Mouse (Mus musculus) heart, postnatal 36 days (tissue): ENCODE results near the gene Snrnp70. TPM values are rescaled to one million over a fixed set of nuclear protein-coding genes. Genes with fewer than 3 reads are reported as not detected.

ENCODE experiments used
- DNase-seq, 2 experiments: peaks; one replicate each; pipeline ENCODE4 v3.0.0; 2021 to 2022
- intact Hi-C: fragments of 180-260 bp; cut with DNase I; formaldehyde crosslinking; loops from one replicate; pipeline ENCODE4 v1.15.1; 2025
- total RNA-seq, 2 experiments: library from RNA; stranded (reverse); gene quantifications; 2 replicates each; pipeline ENCODE4 v1.2.3; 2021

Snrnp70 gene
- total RNA-seq, 2 experiments from 2014 or later: 92.8 to 95.9 TPM

DNA sequence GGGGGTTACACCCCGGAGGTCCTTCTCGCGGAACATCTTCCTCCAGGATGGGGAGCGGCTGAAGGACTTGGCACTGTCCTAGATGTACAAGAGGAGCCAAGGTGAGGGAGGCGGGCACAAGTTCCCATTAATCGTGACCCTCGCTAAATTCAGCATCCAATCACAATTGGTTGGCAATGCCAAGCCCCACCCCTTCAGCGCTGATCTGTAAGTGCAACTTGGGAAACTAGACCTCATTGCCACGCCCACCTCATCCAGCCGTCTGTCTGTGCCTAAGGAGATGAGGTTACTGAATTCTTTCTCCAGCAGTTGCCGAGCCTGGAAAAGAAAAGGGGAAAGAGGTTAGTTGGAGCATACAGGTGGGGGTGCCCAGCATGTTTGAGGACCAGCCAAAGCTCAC, 54.9 kb downstream of the Snrnp70 start:
- intact Hi-C loops: loop anchor here (2.0 kb wide), 1 partner anchor 32 kb away; no protein-coding TSS in a partner anchor
- peak; percentile 34 to 35 for DNase-seq

DNA sequence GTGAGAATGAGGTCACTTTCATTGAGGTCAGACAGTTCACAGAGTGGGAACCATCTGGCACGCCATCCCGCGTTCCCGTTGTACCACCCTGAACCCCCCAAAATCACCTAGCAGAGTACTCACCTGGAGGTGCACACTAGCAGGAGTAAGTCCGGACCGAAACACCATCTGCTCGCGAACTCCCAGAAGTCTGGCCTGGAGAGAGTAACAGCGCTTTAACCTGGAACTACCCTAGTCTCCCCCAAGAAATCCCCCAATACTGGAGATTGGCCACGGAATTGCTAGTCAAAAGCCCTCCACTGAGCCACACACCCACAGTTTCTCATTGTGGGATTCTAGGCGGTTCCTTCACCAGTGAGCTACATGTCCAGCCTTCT, 55.5 kb downstream of the Snrnp70 start:
- peak in 1 of 2 experiments; percentile 10 for DNase-seq
- intact Hi-C loops: loop anchor here (2.0 kb wide), 1 partner anchor 31 kb away; no protein-coding TSS in a partner anchor

DNA sequence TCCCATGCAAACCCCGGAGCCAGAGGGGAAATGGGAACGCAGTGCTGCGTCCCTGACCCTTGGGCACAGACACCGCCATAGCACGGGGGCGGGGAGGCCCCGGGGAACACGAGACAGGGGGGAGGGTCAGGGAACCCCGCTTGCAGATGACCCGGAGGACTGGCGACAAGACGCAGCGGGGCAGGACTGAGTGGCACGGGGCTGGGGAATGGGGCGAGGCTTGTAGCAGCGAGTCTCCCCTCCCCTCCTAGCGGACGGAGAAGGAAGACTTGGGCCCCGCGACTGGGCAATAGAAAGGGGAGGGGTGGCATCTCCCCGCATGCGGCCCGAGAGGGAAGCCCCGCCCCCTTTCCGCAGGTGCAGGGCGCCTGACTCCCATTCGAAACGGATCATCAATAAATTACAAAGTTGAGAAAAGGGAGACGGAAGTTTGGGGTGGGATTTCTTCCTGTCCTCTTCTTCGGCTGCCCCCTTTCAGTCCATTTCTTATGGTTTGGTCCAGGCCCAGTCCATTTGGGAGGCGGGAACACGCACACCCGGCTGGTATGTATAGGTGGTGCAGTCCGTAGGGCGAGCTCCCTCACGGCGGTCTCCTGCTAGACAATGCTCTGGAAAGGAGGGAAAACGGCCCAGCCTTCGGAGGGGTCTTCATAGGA, 56.0 kb downstream of the Snrnp70 start:
- DNase-seq: peak; percentile 61 to 73
- intact Hi-C loops: loop anchor here (2.0 kb wide), 1 partner anchor 31 kb away; no protein-coding TSS in a partner anchor

DNA sequence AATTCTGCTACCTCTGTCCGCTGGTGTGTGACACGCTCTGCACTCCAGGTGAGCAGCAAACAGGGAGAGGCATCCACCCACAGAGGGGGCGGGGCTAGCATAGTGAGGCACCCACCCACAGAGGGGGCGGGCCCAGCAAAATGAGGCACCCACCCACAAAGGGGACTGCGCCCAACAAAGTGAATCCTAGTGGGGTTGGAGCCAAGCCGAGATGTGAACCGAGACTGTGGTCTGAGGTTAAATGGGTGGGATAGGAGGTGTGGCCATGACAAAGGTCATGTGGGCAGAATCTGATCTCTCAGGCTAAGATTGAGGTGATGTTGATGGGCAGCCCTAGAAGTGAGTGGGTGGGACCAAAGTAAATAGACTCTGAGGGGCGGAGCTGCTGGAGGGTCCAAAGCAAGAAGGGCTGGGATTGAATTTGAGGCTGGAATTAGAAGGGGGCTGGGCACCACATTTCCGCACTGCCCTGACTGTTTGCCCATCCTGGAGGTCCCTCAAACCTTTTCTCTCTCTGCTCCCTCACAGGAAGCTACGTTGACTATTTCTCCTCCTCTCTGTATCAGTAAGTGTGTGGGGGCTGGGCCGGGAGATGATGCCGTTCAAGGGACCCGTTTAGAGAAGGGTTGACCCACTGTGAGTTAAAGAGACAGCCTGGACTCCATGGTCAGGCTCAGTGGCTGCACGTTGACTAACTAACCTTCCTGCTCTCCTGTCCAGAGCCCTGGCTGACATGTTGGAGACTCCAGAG, 57.2 kb downstream of the Snrnp70 start:
- intact Hi-C loops: no loop called here
- DNase-seq: no peak

DNA sequence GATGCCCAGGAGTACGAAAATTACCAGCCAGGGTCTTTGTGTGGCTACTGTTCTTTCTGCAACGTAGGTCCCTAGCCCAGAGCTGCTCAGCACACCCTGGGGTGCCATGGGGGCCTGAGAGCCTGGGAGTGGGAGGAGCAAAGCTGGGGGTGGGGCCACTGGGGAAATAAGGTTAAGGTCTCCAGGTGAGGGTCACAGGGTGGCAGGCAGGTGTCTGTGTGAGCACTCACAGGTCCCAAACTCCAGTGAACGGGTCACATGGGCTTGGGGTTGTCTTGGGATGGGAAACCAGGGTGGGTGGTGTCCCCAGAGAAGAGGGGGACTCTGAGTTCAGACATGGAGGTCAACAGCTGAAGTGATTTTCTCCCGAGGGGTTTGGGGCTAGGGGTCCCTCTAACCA, 58.1 kb downstream of the Snrnp70 start:
- no peak for DNase-seq
- intact Hi-C loops: no loop called here

DNA sequence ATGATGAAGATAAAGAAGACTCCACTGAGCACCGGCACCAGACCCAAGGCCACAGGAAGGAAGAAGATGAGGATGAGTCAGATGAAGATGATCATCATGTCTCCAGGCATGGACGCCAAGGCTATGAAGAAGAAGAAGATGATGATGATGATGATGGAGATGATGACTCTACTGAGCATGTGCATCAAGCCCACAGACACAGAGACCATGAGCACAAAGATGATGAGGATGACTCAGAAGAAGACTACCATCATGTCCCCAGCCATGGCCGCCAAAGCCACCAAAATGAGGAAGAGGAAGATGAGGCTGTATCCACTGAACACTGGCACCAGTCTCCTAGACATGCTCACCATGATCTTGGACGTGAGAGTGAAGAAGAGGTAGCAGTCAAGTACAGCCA, 59.2 kb downstream of the Snrnp70 start:
- no peak for DNase-seq
- intact Hi-C loops: no loop called here

DNA sequence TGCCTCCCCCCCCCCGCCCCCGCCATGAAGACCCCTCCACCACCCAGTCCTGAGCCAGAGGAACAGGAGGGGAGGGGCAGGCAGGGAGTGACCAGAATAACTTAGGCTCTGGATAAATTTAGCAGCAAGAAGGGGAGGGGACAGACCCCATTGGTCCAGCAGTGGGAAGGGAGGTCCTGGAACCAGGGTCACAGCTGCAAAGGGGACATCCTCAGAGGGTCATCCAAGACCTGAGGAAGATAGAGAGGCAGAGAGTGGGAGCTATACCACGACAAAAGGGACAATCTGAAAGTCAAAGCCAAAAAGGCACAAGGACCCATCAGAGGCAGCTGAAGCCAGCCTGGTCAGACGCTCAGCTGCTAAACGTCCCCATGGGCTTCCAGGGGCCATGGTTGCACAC, 60.5 kb downstream of the Snrnp70 start, which contains the start of gene Hrc:
Gene Hrc, plus strand, starts transcription at position 235 of the 400 bp plus-strand sequence.
- DNase-seq: peak in 1 of 2 experiments; percentile 52
- intact Hi-C loops: no loop called here

DNA sequence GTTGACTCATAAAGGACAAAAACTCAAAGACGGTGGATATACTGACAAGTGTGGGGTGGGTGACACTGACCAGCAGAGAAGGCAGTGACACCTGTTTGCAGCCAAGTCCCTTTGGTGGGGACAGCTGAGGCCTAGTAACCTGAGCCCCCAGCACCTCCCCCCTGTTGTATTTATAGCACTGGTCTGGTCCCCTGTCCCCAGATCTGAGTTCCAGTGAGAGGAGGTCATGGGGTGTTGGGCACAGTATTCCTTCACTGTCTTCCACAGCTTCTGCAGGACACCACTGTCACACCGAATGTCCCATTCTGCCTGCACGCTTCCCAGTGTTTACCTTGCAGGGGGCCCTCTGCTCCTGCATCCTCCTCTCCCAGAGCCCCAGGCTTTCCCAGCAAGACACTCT, 60.9 kb downstream of the Snrnp70 start:
- DNase-seq: no peak
- intact Hi-C loops: no loop called here

DNA sequence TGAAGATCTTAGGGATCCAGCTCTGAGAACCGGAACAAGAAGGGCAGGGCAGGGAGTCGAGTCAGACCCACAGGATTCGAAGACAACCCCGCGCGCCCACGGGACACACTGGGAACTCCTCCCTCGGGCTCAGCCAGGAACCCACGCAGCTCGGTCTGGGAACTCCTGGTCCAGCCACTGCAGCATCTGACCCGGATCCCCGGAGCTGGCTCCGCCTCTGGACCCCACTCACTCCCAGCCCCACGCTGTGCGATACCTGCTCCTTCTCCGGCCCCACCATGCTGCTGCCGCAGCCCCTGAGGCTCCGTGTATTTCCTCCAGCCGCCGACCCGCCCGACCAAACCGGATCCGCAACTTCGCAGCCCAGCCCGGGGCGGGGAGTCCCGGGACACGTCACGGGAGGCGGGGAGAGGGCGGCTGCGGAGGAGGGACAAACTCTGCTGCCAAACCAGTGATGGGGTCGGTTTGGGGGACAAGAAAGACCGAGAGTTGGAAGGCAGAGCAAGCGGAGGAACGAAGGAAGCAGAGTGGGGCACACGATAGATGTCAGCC, 62.0 kb downstream of the Snrnp70 start, which contains the start of gene Trpm4:
Gene Trpm4, minus strand, starts transcription at position 350 of the 552 bp plus-strand sequence.
- intact Hi-C loops: loop anchor here (2.0 kb wide), 1 partner anchor 35 kb away; no protein-coding TSS in a partner anchor
- peak; percentile 91 to 92 for DNase-seq

DNA sequence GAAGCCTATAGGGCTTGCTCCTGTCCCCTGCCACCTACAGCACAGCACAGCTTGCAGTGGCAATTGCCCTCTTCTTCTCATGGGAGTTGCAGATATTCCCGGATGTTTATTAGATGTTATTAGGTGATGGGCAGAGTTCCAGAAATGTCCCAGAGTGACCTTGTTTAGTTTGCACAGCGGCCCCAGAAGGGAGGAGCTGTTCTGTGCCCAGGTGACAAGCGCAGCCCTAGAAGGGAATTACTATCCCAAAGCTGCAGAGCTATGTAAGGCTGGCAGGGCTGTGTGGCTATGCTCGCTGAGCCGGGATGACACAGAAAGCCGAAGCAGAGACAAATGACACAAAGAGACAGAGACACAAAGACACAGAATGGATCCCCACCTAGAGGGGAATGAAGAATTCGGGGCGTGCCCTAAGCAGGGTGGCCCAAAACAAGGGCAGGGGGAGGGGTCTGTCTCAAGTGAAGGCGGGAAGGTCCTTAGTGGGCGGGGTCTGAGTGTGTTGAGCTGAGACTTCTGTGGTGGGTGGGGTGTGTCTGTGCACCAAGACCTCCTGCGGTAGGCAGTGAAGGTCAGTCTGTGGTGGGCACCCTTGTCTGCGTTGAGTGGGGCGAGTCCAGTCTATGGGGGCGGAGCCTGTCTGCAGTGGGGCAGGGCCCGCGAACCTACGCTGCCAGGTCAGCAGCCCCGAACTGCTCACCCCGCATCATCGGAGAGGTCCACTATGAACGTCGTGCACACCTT, 62.7 kb downstream of the Snrnp70 start:
- DNase-seq: peak in 1 of 2 experiments; percentile 51
- intact Hi-C loops: loop anchor here (2.0 kb wide), 1 partner anchor 36 kb away; no protein-coding TSS in a partner anchor

DNA sequence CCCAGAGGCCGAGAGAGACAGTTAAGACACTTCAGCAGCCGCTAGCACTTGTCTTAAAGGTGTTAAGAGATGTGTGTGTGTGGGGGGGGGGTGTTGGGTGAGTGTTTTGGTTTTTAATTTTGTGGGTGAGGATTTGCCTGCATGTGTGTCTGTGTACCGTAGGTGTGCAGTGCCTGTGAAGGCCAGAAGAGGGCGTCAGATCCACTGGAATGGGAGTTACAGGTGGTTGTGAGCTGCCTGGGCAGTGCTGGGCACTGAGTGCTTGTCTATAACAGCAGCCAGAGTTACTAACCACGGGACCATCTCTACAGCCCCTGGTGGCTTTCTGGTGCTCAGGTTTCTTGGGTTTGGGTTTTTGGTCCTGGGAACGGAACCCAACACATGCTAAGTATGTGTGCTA, 64.0 kb downstream of the Snrnp70 start:
- no peak for DNase-seq
- intact Hi-C loops: no loop called here

DNA sequence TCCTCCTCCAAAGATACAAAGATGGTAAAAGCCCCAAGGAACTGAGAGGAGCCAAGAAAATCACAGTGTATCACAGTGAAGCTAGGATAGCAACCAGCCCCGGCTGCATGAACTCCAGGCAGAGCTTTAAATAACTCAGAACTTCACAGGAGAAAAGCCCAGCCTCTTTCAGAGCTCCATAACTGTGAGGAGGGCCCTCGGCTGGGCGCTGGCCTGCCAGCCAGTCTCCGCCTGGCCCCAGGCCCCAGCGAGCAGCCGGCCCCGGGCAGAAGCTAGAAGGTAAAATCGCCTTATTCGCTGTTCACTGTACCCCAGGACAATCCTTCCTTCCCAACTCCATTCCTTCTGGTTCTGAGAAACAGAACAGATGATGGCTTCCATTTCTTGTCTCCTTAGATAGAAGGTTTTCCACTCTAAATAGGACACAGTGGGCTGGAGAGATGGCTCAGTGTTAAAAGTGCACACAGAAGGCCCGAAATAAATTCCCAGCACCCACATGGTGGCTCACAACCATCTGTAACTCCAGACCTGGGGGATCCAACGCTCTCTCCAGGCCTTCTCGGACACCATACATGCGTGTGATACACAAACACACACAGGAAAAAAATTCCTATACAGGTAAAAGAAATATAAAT, 66.6 kb downstream of the Snrnp70 start:
- DNase-seq: no peak
- intact Hi-C loops: no loop called here

Other genes starting within 250 kb of the Snrnp70 start
- 10 to 100 TPM; 41.8 to 43.1 TPM for gene Pih1d1, start 241.4 kb downstream of the Snrnp70 start, total RNA-seq
- 10 to 100 TPM; 20.6 to 22.8 TPM for gene Aldh16a1, start 241.2 kb downstream of the Snrnp70 start, total RNA-seq
- 10 to 100 TPM; 19.7 to 21.0 TPM for gene Slc17a7, start 231.8 kb downstream of the Snrnp70 start, total RNA-seq
- gene Gfy, start 216.2 kb downstream of the Snrnp70 start, total RNA-seq: not detected
- gene Pth2, start 214.7 kb downstream of the Snrnp70 start, total RNA-seq: not detected
- gene Ccdc155, start 190.8 kb downstream of the Snrnp70 start, total RNA-seq: not detected
- gene Dkkl1, start 183.6 kb downstream of the Snrnp70 start, total RNA-seq: not detected
- gene Tead2, start 180.0 kb downstream of the Snrnp70 start, total RNA-seq: 10 to 100 TPM; 10.3 to 11.4 TPM
- 1 to 10 TPM; 2.8 to 4.4 TPM for gene Cd37, start 156.6 kb downstream of the Snrnp70 start, total RNA-seq
- gene Slc6a16, start 154.7 kb downstream of the Snrnp70 start, total RNA-seq: not detected
- gene Slc6a21, start 118.2 kb downstream of the Snrnp70 start, total RNA-seq: not detected
- 10 to 100 TPM; 24.6 to 27.4 TPM for gene Trpm4, start 62.0 kb downstream of the Snrnp70 start, total RNA-seq
- 100 to 1,000 TPM; 842 to 873 TPM for gene Hrc, start 60.5 kb downstream of the Snrnp70 start, total RNA-seq
- not detected for gene Ppfia3, start 28.7 kb downstream of the Snrnp70 start, total RNA-seq
- gene Lin7b, start 25.2 kb downstream of the Snrnp70 start, total RNA-seq: 1 to 10 TPM; 1.3 to 1.7 TPM
- 1 to 10 TPM; 4.5 to 5.8 TPM for gene Kcna7, start 9.9 kb upstream of the Snrnp70 start, total RNA-seq
- gene Ntf5, start 18.0 kb upstream of the Snrnp70 start, total RNA-seq: under 1 TPM in 1 of 2 experiments, not detected in 1; 0.30 TPM
- not detected for gene Lhb, start 25.1 kb upstream of the Snrnp70 start, total RNA-seq
- gene Gys1, start 39.1 kb upstream of the Snrnp70 start, total RNA-seq: 100 to 1,000 TPM in 1 of 2 experiments, 10 to 100 TPM in 1; 96.0 to 102 TPM
- 10 to 100 TPM; 22.5 to 23.7 TPM for gene Ruvbl2, start 42.4 kb upstream of the Snrnp70 start, total RNA-seq
- gene Ftl1, start 64.1 kb upstream of the Snrnp70 start, total RNA-seq: 100 to 1,000 TPM; 246 to 262 TPM
- gene Bax, start 71.2 kb upstream of the Snrnp70 start, total RNA-seq: 10 to 100 TPM; 26.9 to 28.5 TPM
- under 1 TPM in 1 of 2 experiments, not detected in 1; 0.16 TPM for gene Tulp2, start 86.1 kb upstream of the Snrnp70 start, total RNA-seq
- gene Gm45808, start 91.1 kb upstream of the Snrnp70 start, total RNA-seq: 1 to 10 TPM; 5.4 to 5.8 TPM
- gene Dhdh, start 93.1 kb upstream of the Snrnp70 start, total RNA-seq: 1 to 10 TPM; 7.6 to 7.7 TPM
- gene Nucb1, start 114.7 kb upstream of the Snrnp70 start, total RNA-seq: 100 to 1,000 TPM; 140 to 148 TPM
- 10 to 100 TPM; 32.0 to 32.9 TPM for gene Ppp1r15a, start 130.5 kb upstream of the Snrnp70 start, total RNA-seq
- 1 to 10 TPM; 2.7 to 3.2 TPM for gene Plekha4, start 130.6 kb upstream of the Snrnp70 start, total RNA-seq
- under 1 TPM; 0.41 to 0.67 TPM for gene Hsd17b14, start 159.2 kb upstream of the Snrnp70 start, total RNA-seq
- gene Bcat2, start 174.4 kb upstream of the Snrnp70 start, total RNA-seq: 100 to 1,000 TPM; 232 to 235 TPM
- not detected for gene Fgf21, start 219.7 kb upstream of the Snrnp70 start, total RNA-seq
- gene Fut1, start 221.5 kb upstream of the Snrnp70 start, total RNA-seq: not detected
- under 1 TPM in 1 of 2 experiments, not detected in 1; 0.30 TPM for gene Izumo1, start 226.1 kb upstream of the Snrnp70 start, total RNA-seq
- gene Rasip1, start 231.7 kb upstream of the Snrnp70 start, total RNA-seq: 10 to 100 TPM; 30.0 to 31.8 TPM
- 1 to 10 TPM; 4.3 to 7.5 TPM for gene Mamstr, start 244.2 kb upstream of the Snrnp70 start, total RNA-seq